Comparison of ENCODE assay signal across 10 mouse cellular contexts in genomic region chr8:119670419-119671091, GRCm38 (mm10). TPM values are rescaled to one million over a fixed set of nuclear protein-coding genes. Genes with fewer than 3 reads are reported as not detected.
DNase-seq lines count a peak whose midpoint lies in the region; ATAC-seq and TF ChIP-seq lines count a peak whose summit lies in the region.
"Had no signal": no experiment of that assay in that cellular context is flagged by ENCODE, and none has a peak within 500 bp of the region (broad histone marks: within the 10 kb centered on the region; RNA-seq: fewer than 3 reads in every experiment).

No protein-coding gene starts in this region.

- 22% methylated on average over 16 of the region's 16 CpGs for WGBS in stomach, embryonic 15.5 days
- 78% methylated on average over 16 of the region's 16 CpGs for WGBS in forebrain, embryonic 10.5 days

- H3K4me3 ChIP-seq in left cerebral cortex, adult 2 months, result no peak overlapping the region
- no peak overlapping the region for H3K4me3 ChIP-seq in stomach, embryonic 15.5 days (replicated peaks)
- no peak overlapping the region for H3K4me3 ChIP-seq in forebrain, embryonic 10.5 days
- H3K4me3 ChIP-seq: liver, embryonic 15.5 days had no signal

- H3K27me3 ChIP-seq in stomach, embryonic 15.5 days (replicated peaks), result no peaks in the 10 kb centered on the region
- peaks cover 19% of the 10 kb centered on the region for H3K27me3 ChIP-seq in forebrain, embryonic 10.5 days (ENCODE audit: poor library complexity, severe bottlenecking)

- DNase-seq in left cerebral cortex, adult 2 months (ENCODE audit: extremely low spot score in 1 of 2, low spot score in 2 of 2), result no peak
- no peak for DNase-seq in left cerebral cortex, postnatal 25 days (ENCODE audit: low spot score in 2 of 2)
- DNase-seq in heart, adult 9 months (ENCODE audit: low spot score in 2 of 2), result peak; percentile 73 to 77
- peak; percentile 35 to 79 for DNase-seq in kidney, postnatal 25 days
- no peak for DNase-seq in forebrain, embryonic 10.5 days (ENCODE audit: extremely low spot score, low spot score)

- no peaks in the 10 kb centered on the region for H3K36me3 ChIP-seq in stomach, embryonic 15.5 days
- H3K36me3 ChIP-seq in forebrain, embryonic 10.5 days (replicated peaks), result no peaks in the 10 kb centered on the region
- H3K36me3 ChIP-seq: liver, embryonic 15.5 days had no signal

- peaks cover 27% of the 10 kb centered on the region for H3K4me1 ChIP-seq in stomach, embryonic 15.5 days
- peaks cover 39% of the 10 kb centered on the region for H3K4me1 ChIP-seq in forebrain, embryonic 10.5 days

- H3K27ac ChIP-seq in left cerebral cortex, adult 2 months, result peak overlapping the region; percentile 47; the same call in 1 of the 2 replicates
- peak overlapping the region; percentile 88 for H3K27ac ChIP-seq in stomach, embryonic 15.5 days
- no peak overlapping the region for H3K27ac ChIP-seq in forebrain, embryonic 10.5 days
- H3K27ac ChIP-seq: liver, embryonic 15.5 days had no signal

- intact Hi-C loops in left cerebral cortex, adult 2 months (cut with DNase I), result no loop called here
- intact Hi-C loops in left cerebral cortex, postnatal 25 days (cut with DNase I), result no loop called here

- peak; percentile 82 for ATAC-seq in stomach, embryonic 15.5 days (ENCODE audit: insufficient read depth, low FRiP score, low read depth)
- ATAC-seq in inflammation-experienced regulatory T-cells, adult 6 months, result no peak
- no peak for ATAC-seq in erythroblast, adult 5-6 weeks (replicated peaks; ENCODE audit: low FRiP score, poor library complexity, severe bottlenecking)

- no peak for TF ChIP-seq CTCF in left cerebral cortex, adult 2 months (IDR thresholded peaks at IDR 0.05)

- H3K9ac ChIP-seq in stomach, embryonic 15.5 days, result no peak overlapping the region
- H3K9ac ChIP-seq: liver, embryonic 15.5 days had no signal

- peak overlapping the region; percentile 43 for H3K4me2 ChIP-seq in stomach, embryonic 15.5 days
- H3K4me2 ChIP-seq: liver, embryonic 15.5 days had no signal

- no peaks in the 10 kb centered on the region for H3K9me3 ChIP-seq in stomach, embryonic 15.5 days
- 0 out of 2 replicates have a peak, but pooled peaks cover 4% of the 10 kb centered on the region for H3K9me3 ChIP-seq in forebrain, embryonic 10.5 days
- H3K9me3 ChIP-seq: liver, embryonic 15.5 days had no signal

RNA-seq across cellular contexts. Expression of gene Wfdc1, which starts 4.4 kb away (rescaled TPM):
- 10 to 100 TPM in 1 of 2 experiments, 1 to 10 TPM in 1; 9.7 to 10.6 TPM for total RNA-seq in left cerebral cortex, adult 2 months (2021)
- 10 to 100 TPM in 1 of 2 experiments, 1 to 10 TPM in 1; 8.6 to 10.8 TPM for total RNA-seq in left cerebral cortex, postnatal 25 days (2021)
- polyA plus RNA-seq in stomach, embryonic 15.5 days (2015; fragmentation: Nextera tagmentation; extraction: Ambion mirVana), result 18.5 and 21.8 TPM in 2 replicates
- polyA plus RNA-seq in inflammation-experienced regulatory T-cells, adult 6 months (2017; shearing (Covaris generic)), result not detected
- polyA plus RNA-seq in forebrain, embryonic 10.5 days (2016; fragmentation: Nextera tagmentation; extraction: Ambion mirVana), result 2.7 and 3.7 TPM in 2 replicates
- total RNA-seq in erythroblast, adult 5-6 weeks (2015; ENCODE audit: low replicate concordance), result not detected in 2 replicates
- total RNA-seq in erythroblast, adult 5-6 weeks (2017; ENCODE audit: low replicate concordance), result not detected in 2 replicates

RNA-seq across cellular contexts. Expression of gene Atp2c2, which starts 29.3 kb away (rescaled TPM):
- 1 to 10 TPM; 1.8 to 2.3 TPM for total RNA-seq in left cerebral cortex, adult 2 months (2021)
- total RNA-seq in left cerebral cortex, postnatal 25 days (2021), result 1 to 10 TPM; 1.9 to 2.1 TPM
- polyA plus RNA-seq in stomach, embryonic 15.5 days (2015; fragmentation: Nextera tagmentation; extraction: Ambion mirVana), result 5.3 TPM in 2 replicates
- polyA plus RNA-seq in inflammation-experienced regulatory T-cells, adult 6 months (2017; shearing (Covaris generic)), result not detected
- polyA plus RNA-seq in forebrain, embryonic 10.5 days (2016; fragmentation: Nextera tagmentation; extraction: Ambion mirVana), result 1.5 and 1.6 TPM in 2 replicates
- total RNA-seq in erythroblast, adult 5-6 weeks (2015; ENCODE audit: low replicate concordance), result not detected in 2 replicates
- not detected in 2 replicates for total RNA-seq in erythroblast, adult 5-6 weeks (2017; ENCODE audit: low replicate concordance)

RNA-seq across cellular contexts. Expression of gene Kcng4, which starts 35.1 kb away (rescaled TPM):
- total RNA-seq in left cerebral cortex, adult 2 months (2021), result 1 to 10 TPM; 3.4 TPM
- total RNA-seq in left cerebral cortex, postnatal 25 days (2021), result 1 to 10 TPM; 3.3 to 4.0 TPM
- 0.24 and 0.28 TPM in 2 replicates for polyA plus RNA-seq in stomach, embryonic 15.5 days (2015; fragmentation: Nextera tagmentation; extraction: Ambion mirVana)
- polyA plus RNA-seq in inflammation-experienced regulatory T-cells, adult 6 months (2017; shearing (Covaris generic)), result not detected
- polyA plus RNA-seq in forebrain, embryonic 10.5 days (2016; fragmentation: Nextera tagmentation; extraction: Ambion mirVana), result 0.10 and 0.11 TPM in 2 replicates
- not detected in 2 replicates for total RNA-seq in erythroblast, adult 5-6 weeks (2015; ENCODE audit: low replicate concordance)
- not detected in 2 replicates for total RNA-seq in erythroblast, adult 5-6 weeks (2017; ENCODE audit: low replicate concordance)
- polyA plus RNA-seq: embryonic facial prominence, embryonic 11.5 days; liver, embryonic 15.5 days had no signal

RNA-seq across cellular contexts. Expression of gene Adad2, which starts 58.0 kb away (rescaled TPM):
- under 1 TPM; 0.18 to 0.54 TPM for total RNA-seq in left cerebral cortex, adult 2 months (2021)
- under 1 TPM; 0.23 to 0.55 TPM for total RNA-seq in left cerebral cortex, postnatal 25 days (2021)
- polyA plus RNA-seq in stomach, embryonic 15.5 days (2015; fragmentation: Nextera tagmentation; extraction: Ambion mirVana), result 0.09 TPM in 1 of 2 replicates, not detected in the other
- polyA plus RNA-seq in inflammation-experienced regulatory T-cells, adult 6 months (2017; shearing (Covaris generic)), result not detected
- polyA plus RNA-seq in forebrain, embryonic 10.5 days (2016; fragmentation: Nextera tagmentation; extraction: Ambion mirVana), result 0.10 and 0.16 TPM in 2 replicates
- total RNA-seq in erythroblast, adult 5-6 weeks (2015; ENCODE audit: low replicate concordance), result not detected in 2 replicates
- total RNA-seq in erythroblast, adult 5-6 weeks (2017; ENCODE audit: low replicate concordance), result not detected in 2 replicates
- polyA plus RNA-seq: liver, embryonic 15.5 days had no signal

Comparison
In these comparisons a context has a peak if more than half of its experiments do, and no peak if none do; other contexts are left out.
1. DNase-seq: peak in heart, adult 9 months (2 of 2) and kidney, postnatal 25 days (2 of 2); none in left cerebral cortex, adult 2 months (0 of 2), left cerebral cortex, postnatal 25 days (0 of 2) and forebrain, embryonic 10.5 days (single experiment).
2. RNA of gene Wfdc1, which starts 4.4 kb away (total RNA-seq): 8.6 to 10.8 TPM in left cerebral cortex, postnatal 25 days and 9.7 to 10.6 TPM in left cerebral cortex, adult 2 months; not detected in erythroblast, adult 5-6 weeks; every median in the first group is over 4 times any median in the second.
3. RNA of gene Kcng4, which starts 35.1 kb away (total RNA-seq): 3.3 to 4.0 TPM in left cerebral cortex, postnatal 25 days and 3.4 TPM in left cerebral cortex, adult 2 months; not detected in erythroblast, adult 5-6 weeks; every median in the first group is over 4 times any median in the second.